Mouse (Mus musculus): ENCODE measurements around the gene Commd8. TPM values are rescaled to one million over a fixed set of nuclear protein-coding genes. Genes with fewer than 3 reads are reported as not detected.

The Commd8 gene
- 85.0 and 116 TPM in 2 replicates for polyA plus RNA-seq (2021; fragmentation: Nextera tagmentation)
- long read RNA-seq, experiment 1, transcript Commd8-205 (6 exons, 3,360 nt) = minor isoform, 5 of 272 reads
- long read RNA-seq, experiment 1, transcript Commd8-201 (5 exons, 3,895 nt) = major isoform, 175 of 272 reads
- long read RNA-seq, experiment 1, partial matches to known transcripts = 5 of 272 reads
- long read RNA-seq, experiment 1, other reads (novel, unspliced or antisense) = 85 of 272 reads
- long read RNA-seq, experiment 2, transcript Commd8-201 (5 exons, 3,895 nt) = major isoform, 62 of 106 reads
- long read RNA-seq, experiment 2, transcript Commd8-204 (2 exons, 1,114 nt) = minor isoform, 5 of 106 reads
- long read RNA-seq, experiment 2, partial matches to known transcripts = 4 of 106 reads
- long read RNA-seq, experiment 2, other reads (novel, unspliced or antisense) = 32 of 106 reads

DNA sequence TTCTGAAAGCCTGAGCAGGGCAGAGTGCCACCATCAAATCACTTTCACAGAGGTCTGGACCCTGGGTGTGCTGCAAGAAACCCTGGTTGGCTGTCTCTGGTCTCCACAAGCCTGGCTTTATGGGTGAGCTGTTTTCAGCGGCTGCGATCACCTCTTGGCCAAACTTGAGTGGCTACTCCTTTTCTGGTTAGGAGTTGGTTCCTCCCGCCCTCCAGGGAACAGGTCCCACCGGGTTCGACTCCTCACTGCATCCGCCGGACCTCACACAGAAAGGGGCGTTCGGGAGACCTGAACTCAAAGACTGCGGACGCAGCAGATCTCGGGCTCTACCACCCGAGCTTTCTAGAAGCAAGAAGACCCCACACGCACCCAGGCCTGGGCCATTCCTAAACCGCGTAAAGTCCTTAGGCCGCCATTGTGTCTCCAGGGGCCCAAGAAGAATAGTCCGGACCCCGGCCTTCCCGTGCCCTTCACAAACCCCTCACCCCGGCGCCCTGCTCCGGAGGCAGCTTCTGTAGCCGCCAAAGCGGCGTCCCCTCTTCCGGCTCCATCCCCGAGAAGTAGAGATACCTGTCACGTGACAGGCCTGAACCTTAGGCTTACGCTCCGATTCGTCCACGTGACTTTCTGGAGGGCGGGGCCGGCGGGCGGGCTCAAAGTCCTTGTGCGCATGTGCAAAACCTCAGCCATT, at the start of gene Commd8:
TSS of gene Commd8 (minus strand) at position 596 of the 691 bp plus-strand sequence.

Measured in left cerebral cortex, adult 6 months (tissue).